Mouse (Mus musculus) E14TG2a.4 (cell line): ENCODE results near the gene Fam81a.

Source experiments
- CTCF ChIP-seq: conservative IDR thresholded peaks from 2 replicates; pipeline ENCODE4 v1.5.1; 2014; ENCODE audit warnings: low read length
- NANOG ChIP-seq: IDR thresholded peaks from 2 replicates; pipeline ENCODE4 v1.6.1; 2014; ENCODE audit warnings: borderline replicate concordance, low read length, mixed read lengths
- POU5F1 ChIP-seq: IDR thresholded peaks from 2 replicates; pipeline ENCODE4 v1.6.1; 2014; ENCODE audit warnings: low read length, borderline replicate concordance

GRCm38 (mm10) chr9:70139331-70139885, 3.0 kb downstream of the Fam81a start:
- no peak for TF ChIP-seq CTCF
- TF ChIP-seq POU5F1, result no peak
- TF ChIP-seq NANOG, result no peak
